Mouse (Mus musculus) hematopoietic multipotent progenitor cell, adult 10-12 weeks (in vitro differentiated cells): ENCODE results near the gene Lcp2. TPM values are rescaled to one million over a fixed set of nuclear protein-coding genes. Genes with fewer than 3 reads are reported as not detected.

ENCODE experiments used
- polyA plus RNA-seq: library from polyadenylated mRNA; stranded (reverse); fragments of >175 nt; gene quantifications from 2 replicates; pipeline ENCODE4 v1.2.3, GENCODE M21; 2012; ENCODE audit warnings: low replicate concordance

Lcp2 gene
- polyA plus RNA-seq: 42.7 and 103 TPM in 2 replicates

DNA sequence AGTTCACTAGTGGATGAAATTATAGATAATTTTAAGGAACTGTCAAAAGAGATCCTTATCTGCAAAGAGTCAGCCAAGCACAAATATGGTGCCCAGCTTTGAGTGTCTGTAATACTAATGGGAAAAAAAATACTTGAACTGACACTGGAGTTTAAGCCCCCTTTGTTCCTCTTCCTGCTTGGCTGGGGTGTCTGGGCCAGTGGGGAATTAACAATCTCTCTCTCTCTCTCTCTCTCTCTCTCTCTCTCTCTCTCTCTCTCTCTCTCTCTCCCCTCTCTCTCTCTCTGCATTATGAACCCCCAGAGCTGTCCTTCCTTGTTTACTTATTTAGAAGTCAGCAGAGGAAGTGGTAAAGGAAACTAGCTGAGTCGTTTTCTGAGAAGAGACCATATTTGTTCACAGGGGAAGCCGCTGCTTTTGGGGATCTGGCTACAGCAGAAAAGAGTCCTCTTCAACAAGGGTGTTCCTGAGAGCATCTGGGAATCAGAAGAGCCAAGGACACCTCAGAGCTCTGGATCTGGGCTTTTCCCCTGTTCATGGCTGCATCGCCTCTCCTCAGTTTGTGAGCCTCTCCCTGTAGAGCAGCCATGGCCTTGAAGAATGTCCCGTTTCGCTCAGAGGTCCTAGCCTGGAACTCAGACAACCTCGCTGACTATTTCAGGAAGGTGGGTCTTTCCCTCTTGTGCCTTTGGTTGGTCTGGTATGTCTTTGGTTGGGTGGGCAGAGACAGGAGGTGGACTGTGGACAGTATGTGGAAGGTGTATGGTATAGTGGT is at the start of gene Lcp2:
Lcp2 (plus strand) TSS at position 154 of the 775 bp plus-strand sequence.

DNA sequence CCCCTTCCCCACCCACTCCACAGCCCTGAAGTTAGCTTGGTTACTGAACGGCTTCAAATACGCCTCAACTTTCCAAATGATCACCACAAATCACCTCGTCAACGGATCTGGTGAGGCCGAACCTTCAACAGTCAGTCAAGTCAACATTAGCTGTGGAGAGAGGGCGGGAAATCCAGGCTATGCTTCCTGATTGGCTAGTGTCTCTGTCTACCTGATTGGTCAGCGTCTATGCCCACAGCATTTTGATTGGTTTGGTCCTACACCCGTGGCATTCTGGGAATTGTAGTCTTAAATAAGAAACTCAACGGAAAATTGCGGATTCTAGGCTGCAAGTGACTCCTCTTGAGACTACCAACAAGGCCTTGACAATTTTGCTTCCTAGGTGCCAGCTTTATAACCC is 51.7 kb downstream of the Lcp2 start, which contains the start of gene 4930469K13Rik:
4930469K13Rik (minus strand) TSS at position 133 of the 400 bp plus-strand sequence.

Other genes starting within 250 kb of the Lcp2 start
- gene Kcnmb1, start 83.9 kb upstream of the Lcp2 start, polyA plus RNA-seq: not detected in 2 replicates
- not detected in 2 replicates for gene Kcnip1, start 53.8 kb upstream of the Lcp2 start, polyA plus RNA-seq
- gene 4930469K13Rik, start 51.6 kb downstream of the Lcp2 start, polyA plus RNA-seq: not detected in 2 replicates
- gene Foxi1, start 161.2 kb downstream of the Lcp2 start, polyA plus RNA-seq: 0.20 TPM in 1 of 2 replicates, not detected in the other